Comparison of ENCODE assay signal across 8 mouse cellular contexts in genomic region chr5:146792140-146792791, GRCm38 (mm10). TPM values are rescaled to one million over a fixed set of nuclear protein-coding genes. Genes with fewer than 3 reads are reported as not detected.
DNase-seq lines count a peak whose midpoint lies in the region; ATAC-seq lines count a peak whose summit lies in the region.

No protein-coding gene starts in this region.

- no peak overlapping the region for H3K9ac ChIP-seq in lung, embryonic 15.5 days
- H3K9ac ChIP-seq in intestine, embryonic 15.5 days, result no peak overlapping the region

- H3K9me3 ChIP-seq in lung, embryonic 15.5 days, result no peaks in the 10 kb centered on the region
- no peaks in the 10 kb centered on the region for H3K9me3 ChIP-seq in intestine, embryonic 15.5 days

- H3K36me3 ChIP-seq in lung, embryonic 15.5 days, result no peaks in the 10 kb centered on the region
- no peaks in the 10 kb centered on the region for H3K36me3 ChIP-seq in intestine, embryonic 15.5 days

- peak; percentile 31 for DNase-seq in adrenal gland, postnatal 14 days
- DNase-seq in adrenal gland, postnatal 4 days (ENCODE audit: low spot score in 2 of 2), result no peak
- DNase-seq in lung, postnatal 10 days, result no peak
- peak; percentile 30 for DNase-seq in skeletal muscle tissue, adult 2 months (ENCODE audit: low read depth, low spot score)
- DNase-seq in urinary bladder, postnatal 10 days (ENCODE audit: low spot score), result no peak
- no peak for DNase-seq in cerebellum, adult 18-20 months

- 67% methylated on average over 7 of the region's 7 CpGs for WGBS in lung, embryonic 15.5 days
- 47% methylated on average over 7 of the region's 7 CpGs for WGBS in intestine, embryonic 15.5 days

- H3K4me2 ChIP-seq in lung, embryonic 15.5 days, result 0 out of 2 replicates have a peak overlapping the region, but pooled peaks have one; percentile 4
- peak overlapping the region; percentile 71 for H3K4me2 ChIP-seq in intestine, embryonic 15.5 days (replicated peaks)

- H3K27ac ChIP-seq in lung, embryonic 15.5 days, result no peak overlapping the region
- no peak overlapping the region for H3K27ac ChIP-seq in intestine, embryonic 15.5 days

- H3K27me3 ChIP-seq in lung, embryonic 15.5 days, result no peaks in the 10 kb centered on the region
- no peaks in the 10 kb centered on the region for H3K27me3 ChIP-seq in intestine, embryonic 15.5 days (replicated peaks)

- H3K4me3 ChIP-seq in lung, embryonic 15.5 days, result no peak overlapping the region
- H3K4me3 ChIP-seq in intestine, embryonic 15.5 days (replicated peaks), result peak overlapping the region; percentile 98; the same call in 1 of the 2 replicates

- H3K4me1 ChIP-seq in lung, embryonic 15.5 days, result peaks cover 40% of the 10 kb centered on the region
- H3K4me1 ChIP-seq in intestine, embryonic 15.5 days (replicated peaks), result peaks cover 43% of the 10 kb centered on the region

- ATAC-seq in lung, embryonic 15.5 days (ENCODE audit: borderline replicate concordance, extremely low read depth, low FRiP score, low TSS enrichment), result no peak
- ATAC-seq in intestine, embryonic 15.5 days, result no peak

RNA-seq across cellular contexts. Expression of gene Usp12, which starts 2.5 kb away (rescaled TPM):
- total RNA-seq in adrenal gland, postnatal 14 days (2021), result 26.3 and 33.8 TPM in 2 replicates
- total RNA-seq in adrenal gland, postnatal 4 days (2021), result 10 to 100 TPM; 35.8 to 36.3 TPM
- polyA plus RNA-seq in lung, embryonic 15.5 days (2015; fragmentation: Nextera tagmentation; extraction: Ambion mirVana), result 17.1 and 17.3 TPM in 2 replicates
- polyA plus RNA-seq in intestine, embryonic 15.5 days (2015; fragmentation: Nextera tagmentation; extraction: Ambion mirVana), result 27.9 and 28.7 TPM in 2 replicates

RNA-seq across cellular contexts. Expression of gene Rpl21, which starts 40.4 kb away (rescaled TPM):
- total RNA-seq in adrenal gland, postnatal 14 days (2021), result 347 and 433 TPM in 2 replicates
- 100 to 1,000 TPM; 378 to 411 TPM for total RNA-seq in adrenal gland, postnatal 4 days (2021)
- polyA plus RNA-seq in lung, embryonic 15.5 days (2015; fragmentation: Nextera tagmentation; extraction: Ambion mirVana), result 481 and 520 TPM in 2 replicates
- polyA plus RNA-seq in intestine, embryonic 15.5 days (2015; fragmentation: Nextera tagmentation; extraction: Ambion mirVana), result 548 and 585 TPM in 2 replicates

RNA-seq across cellular contexts. Expression of gene Rasl11a, which starts 52.6 kb away (rescaled TPM):
- total RNA-seq in adrenal gland, postnatal 14 days (2021), result 8.4 and 8.7 TPM in 2 replicates
- total RNA-seq in adrenal gland, postnatal 4 days (2021), result 10 to 100 TPM in 1 of 2 experiments, 1 to 10 TPM in 1; 8.5 to 18.1 TPM
- polyA plus RNA-seq in lung, embryonic 15.5 days (2015; fragmentation: Nextera tagmentation; extraction: Ambion mirVana), result 24.8 and 25.7 TPM in 2 replicates
- polyA plus RNA-seq in intestine, embryonic 15.5 days (2015; fragmentation: Nextera tagmentation; extraction: Ambion mirVana), result 26.8 and 32.7 TPM in 2 replicates

Comparison
In these comparisons a context has a peak if more than half of its experiments do, and no peak if none do; other contexts are left out.
1. DNase-seq: peak in adrenal gland, postnatal 14 days (single experiment) and skeletal muscle tissue, adult 2 months (single experiment); none in adrenal gland, postnatal 4 days (0 of 2), lung, postnatal 10 days (single experiment), urinary bladder, postnatal 10 days (single experiment) and cerebellum, adult 18-20 months (0 of 2).